Comparison of ENCODE assay signal across 19 mouse cellular contexts in genomic region chr3:62715311-62715971, GRCm38 (mm10).
DNase-seq lines count a peak whose midpoint lies in the region; ATAC-seq lines count a peak whose summit lies in the region.
"Had no signal": no experiment of that assay in that cellular context is flagged by ENCODE, and none has a peak within 500 bp of the region (broad histone marks: within the 10 kb centered on the region; RNA-seq: fewer than 3 reads in every experiment).

No protein-coding gene starts in this region.

- H3K4me3 ChIP-seq in hindbrain, embryonic 11.5 days (ENCODE audit: low read depth, low read length): no peak overlapping the region
- no peak overlapping the region for H3K4me3 ChIP-seq in hindbrain, embryonic 12.5 days
- no peak overlapping the region for H3K4me3 ChIP-seq in midbrain, embryonic 16.5 days (ENCODE audit: low read depth, low read length)
- no peak overlapping the region for H3K4me3 ChIP-seq in midbrain, embryonic 13.5 days (replicated peaks)
- no peak overlapping the region for H3K4me3 ChIP-seq in hindbrain, embryonic 16.5 days (ENCODE audit: low read length)
- H3K4me3 ChIP-seq: embryonic facial prominence, embryonic 15.5 days; erythroblast, embryonic 14.5 days; forebrain, embryonic 10.5 days; gastrocnemius, adult 2 months; heart, embryonic 12.5 days; hindbrain, embryonic 15.5 days had no signal

- no peak for ATAC-seq in hindbrain, embryonic 11.5 days (ENCODE audit: low FRiP score)
- ATAC-seq in hindbrain, embryonic 12.5 days (ENCODE audit: low FRiP score): no peak
- ATAC-seq in midbrain, embryonic 16.5 days: peak; percentile 67; the same call in 1 of the 2 replicates
- no peak for ATAC-seq in midbrain, embryonic 13.5 days
- ATAC-seq in hindbrain, embryonic 16.5 days: peak; percentile 70; the same call in 1 of the 2 replicates
- ATAC-seq: forebrain, embryonic 14.5 days had no signal

- H3K27ac ChIP-seq in hindbrain, embryonic 11.5 days (ENCODE audit: low read depth, low read length): no peak overlapping the region
- no peak overlapping the region for H3K27ac ChIP-seq in hindbrain, embryonic 12.5 days
- no peak overlapping the region for H3K27ac ChIP-seq in midbrain, embryonic 16.5 days (ENCODE audit: low read length)
- H3K27ac ChIP-seq in midbrain, embryonic 13.5 days: no peak overlapping the region
- no peak overlapping the region for H3K27ac ChIP-seq in hindbrain, embryonic 16.5 days (ENCODE audit: low read depth, low read length)
- H3K27ac ChIP-seq: embryonic facial prominence, embryonic 15.5 days; forebrain, embryonic 10.5 days; gastrocnemius, adult 2 months; hindbrain, embryonic 15.5 days had no signal

- 79% methylated on average over 5 of the region's 5 CpGs for WGBS in hindbrain, embryonic 11.5 days
- 67% methylated on average over 5 of the region's 5 CpGs for WGBS in hindbrain, embryonic 12.5 days
- WGBS in midbrain, embryonic 16.5 days: 70% methylated on average over 5 of the region's 5 CpGs
- 72% methylated on average over 5 of the region's 5 CpGs for WGBS in midbrain, embryonic 13.5 days
- 68% methylated on average over 5 of the region's 5 CpGs for WGBS in hindbrain, embryonic 16.5 days

- no peaks in the 10 kb centered on the region for H3K36me3 ChIP-seq in hindbrain, embryonic 11.5 days (ENCODE audit: control insufficient read depth, insufficient read depth, low read length)
- no peaks in the 10 kb centered on the region for H3K36me3 ChIP-seq in hindbrain, embryonic 12.5 days
- no peaks in the 10 kb centered on the region for H3K36me3 ChIP-seq in midbrain, embryonic 16.5 days (ENCODE audit: control insufficient read depth, insufficient read depth, low read length)
- H3K36me3 ChIP-seq in midbrain, embryonic 13.5 days: no peaks in the 10 kb centered on the region
- no peaks in the 10 kb centered on the region for H3K36me3 ChIP-seq in hindbrain, embryonic 16.5 days (ENCODE audit: control insufficient read depth, insufficient read depth, low read length)
- H3K36me3 ChIP-seq: embryonic facial prominence, embryonic 15.5 days; forebrain, embryonic 10.5 days; heart, embryonic 12.5 days; hindbrain, embryonic 15.5 days had no signal

- no peaks in the 10 kb centered on the region for H3K27me3 ChIP-seq in hindbrain, embryonic 11.5 days (ENCODE audit: control insufficient read depth, insufficient read depth, low read length)
- no peaks in the 10 kb centered on the region for H3K27me3 ChIP-seq in hindbrain, embryonic 12.5 days
- H3K27me3 ChIP-seq in midbrain, embryonic 16.5 days (ENCODE audit: control insufficient read depth, insufficient read depth, low read depth, low read length): no peaks in the 10 kb centered on the region
- no peaks in the 10 kb centered on the region for H3K27me3 ChIP-seq in midbrain, embryonic 13.5 days
- H3K27me3 ChIP-seq in hindbrain, embryonic 16.5 days (replicated peaks; ENCODE audit: control insufficient read depth, insufficient read depth, low read length): no peaks in the 10 kb centered on the region
- H3K27me3 ChIP-seq: embryonic facial prominence, embryonic 15.5 days; heart, embryonic 12.5 days; hindbrain, embryonic 15.5 days had no signal

- peak; percentile 2 for DNase-seq in hindbrain, embryonic 11.5 days (ENCODE audit: low spot score)
- no peak for DNase-seq in layer of hippocampus, postnatal 36 days
- DNase-seq in adrenal gland, adult (ENCODE audit: inconsistent age in 2 of 2, low spot score in 1 of 2): no peak
- DNase-seq: adrenal gland, postnatal 14 days; cerebellum, adult 8-10 months; cerebellum, postnatal 14 days; embryo, embryonic 11 days; gastrocnemius, adult 2 months; gastrocnemius, postnatal 25 days had no signal

- H3K4me2 ChIP-seq in hindbrain, embryonic 11.5 days (replicated peaks; ENCODE audit: low read depth, low read length): no peak overlapping the region
- H3K4me2 ChIP-seq in hindbrain, embryonic 12.5 days (replicated peaks): no peak overlapping the region
- H3K4me2 ChIP-seq in midbrain, embryonic 16.5 days (ENCODE audit: low read length): no peak overlapping the region
- no peak overlapping the region for H3K4me2 ChIP-seq in midbrain, embryonic 13.5 days (replicated peaks)
- H3K4me2 ChIP-seq in hindbrain, embryonic 16.5 days (ENCODE audit: low read length): no peak overlapping the region
- H3K4me2 ChIP-seq: embryonic facial prominence, embryonic 15.5 days; heart, embryonic 12.5 days; hindbrain, embryonic 15.5 days had no signal

- no peaks in the 10 kb centered on the region for H3K9me3 ChIP-seq in hindbrain, embryonic 11.5 days (ENCODE audit: control insufficient read depth, low read length)
- no peaks in the 10 kb centered on the region for H3K9me3 ChIP-seq in hindbrain, embryonic 12.5 days (replicated peaks)
- H3K9me3 ChIP-seq in midbrain, embryonic 16.5 days (replicated peaks; ENCODE audit: control insufficient read depth, low read length, poor library complexity, severe bottlenecking): no peaks in the 10 kb centered on the region
- no peaks in the 10 kb centered on the region for H3K9me3 ChIP-seq in midbrain, embryonic 13.5 days
- H3K9me3 ChIP-seq in hindbrain, embryonic 16.5 days (ENCODE audit: control insufficient read depth, low read length): no peaks in the 10 kb centered on the region
- H3K9me3 ChIP-seq: embryonic facial prominence, embryonic 15.5 days; forebrain, embryonic 10.5 days; heart, embryonic 12.5 days; hindbrain, embryonic 15.5 days had no signal

- H3K9ac ChIP-seq in hindbrain, embryonic 11.5 days (ENCODE audit: low read depth, low read length): no peak overlapping the region
- no peak overlapping the region for H3K9ac ChIP-seq in hindbrain, embryonic 12.5 days
- H3K9ac ChIP-seq in midbrain, embryonic 16.5 days (ENCODE audit: low read depth, low read length): no peak overlapping the region
- H3K9ac ChIP-seq in midbrain, embryonic 13.5 days (replicated peaks): no peak overlapping the region
- no peak overlapping the region for H3K9ac ChIP-seq in hindbrain, embryonic 16.5 days (ENCODE audit: low read depth, low read length)
- H3K9ac ChIP-seq: embryonic facial prominence, embryonic 15.5 days; heart, embryonic 12.5 days; hindbrain, embryonic 15.5 days had no signal

- H3K4me1 ChIP-seq in hindbrain, embryonic 11.5 days (replicated peaks; ENCODE audit: control insufficient read depth, insufficient read depth, low read length): no peaks in the 10 kb centered on the region
- H3K4me1 ChIP-seq in hindbrain, embryonic 12.5 days: no peaks in the 10 kb centered on the region
- 0 out of 2 replicates have a peak, but pooled peaks cover 2% of the 10 kb centered on the region for H3K4me1 ChIP-seq in midbrain, embryonic 16.5 days (ENCODE audit: control insufficient read depth, insufficient read depth, low read length)
- no peaks in the 10 kb centered on the region for H3K4me1 ChIP-seq in midbrain, embryonic 13.5 days (replicated peaks)
- no peaks in the 10 kb centered on the region for H3K4me1 ChIP-seq in hindbrain, embryonic 16.5 days (ENCODE audit: control insufficient read depth, insufficient read depth, low read depth, low read length)
- H3K4me1 ChIP-seq: embryonic facial prominence, embryonic 15.5 days; forebrain, embryonic 10.5 days; heart, embryonic 12.5 days; hindbrain, embryonic 15.5 days had no signal

Comparison
In these comparisons a context has a peak if more than half of its experiments do, and no peak if none do; other contexts are left out.
1. ATAC-seq: peak in midbrain, embryonic 16.5 days (single experiment) and hindbrain, embryonic 16.5 days (single experiment); none in hindbrain, embryonic 11.5 days (single experiment), hindbrain, embryonic 12.5 days (single experiment) and midbrain, embryonic 13.5 days (single experiment).